Mouse (Mus musculus) G1E-ER4 (cell line): ENCODE results near the gene Smyd3. TPM values are rescaled to one million over a fixed set of nuclear protein-coding genes. Genes with fewer than 3 reads are reported as not detected.
A peak's percentile ranks its signal among the peaks of the same experiment; 100 is the strongest.

Source experiments
- GATA1 ChIP-seq: IDR thresholded peaks from one replicate; pipeline ENCODE4 v1.8.0; 2012; ENCODE audit warnings: low read length, inconsistent platforms
- polyA plus RNA-seq: library from polyadenylated mRNA; stranded (reverse); fragments of >175 nt; gene quantifications from 2 replicates; pipeline ENCODE4 v1.2.3, GENCODE M21; 2012

The Smyd3 gene
- polyA plus RNA-seq, 1 experiment: 4.1 TPM

GRCm38 (mm10) chr1:179089174-179089573, 428.7 kb downstream of the Smyd3 start:
- TF ChIP-seq GATA1: no peak

GRCm38 (mm10) chr1:179087033-179087998, 430.5 kb downstream of the Smyd3 start:
- TF ChIP-seq GATA1: no peak

GRCm38 (mm10) chr1:179086208-179086607, 431.6 kb downstream of the Smyd3 start:
- TF ChIP-seq GATA1: no peak

- TF ChIP-seq GATA1: no peak
Observed at GRCm38 (mm10) chr1:179083098-179083497, 434.7 kb downstream of the Smyd3 start.

GRCm38 (mm10) chr1:179073846-179074245, 444.0 kb downstream of the Smyd3 start:
- TF ChIP-seq GATA1: no peak

- TF ChIP-seq GATA1: no peak
Observed at GRCm38 (mm10) chr1:179072935-179073654, 444.7 kb downstream of the Smyd3 start.

GRCm38 (mm10) chr1:179072406-179072805, 445.4 kb downstream of the Smyd3 start:
- no peak for TF ChIP-seq GATA1

- no peak for TF ChIP-seq GATA1
Observed at GRCm38 (mm10) chr1:179068990-179069389, 448.9 kb downstream of the Smyd3 start.

GRCm38 (mm10) chr1:179065294-179065601, 452.6 kb downstream of the Smyd3 start:
- TF ChIP-seq GATA1: no peak

- TF ChIP-seq GATA1: no peak
Observed at GRCm38 (mm10) chr1:179064601-179065293, 453.1 kb downstream of the Smyd3 start.

GRCm38 (mm10) chr1:179061759-179062168, 456.1 kb downstream of the Smyd3 start:
- no peak for TF ChIP-seq GATA1

- peak; percentile 20 for TF ChIP-seq GATA1
Observed at GRCm38 (mm10) chr1:179061053-179061452, 456.8 kb downstream of the Smyd3 start.

- no peak for TF ChIP-seq GATA1
Observed at GRCm38 (mm10) chr1:179060113-179060955, 457.5 kb downstream of the Smyd3 start.

GRCm38 (mm10) chr1:179059286-179060112, 458.3 kb downstream of the Smyd3 start:
- no peak for TF ChIP-seq GATA1
